Mouse (Mus musculus) olfactory bulb, adult 2 months (tissue): ENCODE results near the gene Acsf2.

ENCODE experiments used
- CTCF ChIP-seq: fragments of 200-500 bp; IDR thresholded peaks from 2 replicates; pipeline ENCODE4 v1.5.1; 2012; ENCODE audit warnings: low read depth, mild to moderate bottlenecking, low read length, moderate library complexity; ENCODE audit not compliant: insufficient read depth
- POLR2A ChIP-seq: fragments of 200-500 bp; IDR thresholded peaks from 2 replicates; pipeline ENCODE4 v1.6.1; 2012; ENCODE audit warnings: mild to moderate bottlenecking, low read depth, low read length, moderate library complexity; ENCODE audit not compliant: insufficient read depth

GRCm38 (mm10) chr11:94629199-94629883, 27.7 kb upstream of the Acsf2 start, which contains the start of gene Lrrc59:
- TF ChIP-seq CTCF (peak; percentile 89), POLR2A (peak; percentile 60)
